Mouse (Mus musculus) frontal cortex, postnatal 36 days (tissue): ENCODE measurements around the gene Pdgfd.
"Not testable (repeated sequence)": the region's sequence is repeated elsewhere in the genome, so short reads cannot be mapped to it uniquely, and the experiment has no call there.

Experiments used
- DNase-seq, 2 experiments: peaks; one replicate each; pipeline ENCODE4 v3.0.0; 2022; ENCODE audit warnings: low spot score in 2 of 2

Gene Pdgfd

GRCm38 (mm10) chr9:6168391-6169037 is at the start of gene Pdgfd:
Pdgfd (plus strand) TSS chr9:6168584.
- peak; percentile 3 to 4 for DNase-seq

DNA sequence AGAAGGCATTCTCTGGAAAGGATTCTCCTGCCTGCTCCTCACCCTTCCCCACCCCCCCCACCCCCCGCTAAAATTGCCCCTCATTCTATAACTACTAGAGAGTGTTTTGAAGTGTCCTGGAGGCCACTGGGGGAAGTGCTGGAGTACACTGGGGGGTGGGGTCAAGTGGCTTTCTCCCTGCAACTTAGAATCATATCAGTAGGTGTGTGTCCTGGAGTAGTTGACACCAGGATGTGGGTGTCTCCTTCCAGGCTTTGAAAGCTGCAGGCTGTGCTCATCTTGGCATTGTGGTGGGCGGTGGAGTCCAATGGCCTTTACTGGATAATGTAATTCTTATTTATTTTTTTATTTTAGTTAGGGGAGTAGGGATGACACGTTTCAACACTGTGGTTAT is 651 bp downstream of the Pdgfd start:
- DNase-seq: no peak

- no peak for DNase-seq
Observed at GRCm38 (mm10) chr9:6170962-6171361, 2.6 kb downstream of the Pdgfd start.

GRCm38 (mm10) chr9:6173276-6173675 is 4.9 kb downstream of the Pdgfd start:
- DNase-seq: no peak

GRCm38 (mm10) chr9:6175731-6176130 is 7.3 kb downstream of the Pdgfd start:
- DNase-seq: no peak

DNA sequence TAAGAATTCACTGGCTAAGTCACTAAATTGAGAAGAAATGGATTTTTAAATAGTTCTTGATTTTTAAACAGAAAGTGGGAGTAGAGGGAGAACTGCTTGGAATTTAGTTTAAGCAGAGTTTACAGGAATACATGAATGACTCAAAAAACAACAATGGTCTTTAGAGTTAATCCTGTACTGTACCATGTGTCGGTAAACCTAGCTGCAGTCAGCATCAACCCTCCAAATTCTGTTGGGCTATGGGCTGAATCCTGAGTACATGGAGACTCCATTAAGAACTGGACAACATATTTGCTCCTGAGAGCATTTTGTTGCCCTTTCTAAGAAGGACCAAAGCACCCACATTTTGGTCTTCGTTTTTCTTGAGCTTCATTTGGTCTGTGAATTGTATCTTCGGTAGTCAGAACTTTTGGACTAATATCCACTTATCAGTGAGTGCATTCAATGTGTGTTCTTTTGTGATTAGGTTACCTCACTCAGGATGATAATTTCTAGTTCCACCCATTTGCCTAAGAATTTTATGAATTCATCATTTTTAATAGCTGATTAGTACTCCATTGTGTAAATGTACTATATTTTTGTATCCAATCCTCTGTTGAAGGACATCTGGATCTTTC is 14.0 kb downstream of the Pdgfd start:
- DNase-seq: no peak

- no peak for DNase-seq
Observed at GRCm38 (mm10) chr9:6187955-6188354, 19.6 kb downstream of the Pdgfd start.

DNA sequence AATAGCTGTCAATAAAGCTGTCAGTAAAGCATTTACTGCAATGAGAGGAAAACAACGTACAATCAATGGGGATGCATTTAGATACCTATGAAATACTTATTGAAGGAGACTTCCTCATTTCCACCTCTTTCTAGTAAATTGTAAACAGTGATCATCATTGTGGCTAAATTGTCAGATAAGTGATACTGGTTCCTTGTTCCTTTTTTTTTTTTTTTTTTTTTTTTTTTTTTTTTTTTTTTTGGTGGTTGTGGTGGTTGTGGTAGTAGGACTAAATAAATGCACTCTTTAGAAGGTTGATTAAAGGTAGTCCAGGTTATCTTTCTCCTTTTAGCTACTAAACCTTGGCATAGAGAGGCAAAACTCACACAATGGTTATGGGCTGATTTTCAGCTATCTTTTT is 25.0 kb downstream of the Pdgfd start:
- DNase-seq: no peak

DNA sequence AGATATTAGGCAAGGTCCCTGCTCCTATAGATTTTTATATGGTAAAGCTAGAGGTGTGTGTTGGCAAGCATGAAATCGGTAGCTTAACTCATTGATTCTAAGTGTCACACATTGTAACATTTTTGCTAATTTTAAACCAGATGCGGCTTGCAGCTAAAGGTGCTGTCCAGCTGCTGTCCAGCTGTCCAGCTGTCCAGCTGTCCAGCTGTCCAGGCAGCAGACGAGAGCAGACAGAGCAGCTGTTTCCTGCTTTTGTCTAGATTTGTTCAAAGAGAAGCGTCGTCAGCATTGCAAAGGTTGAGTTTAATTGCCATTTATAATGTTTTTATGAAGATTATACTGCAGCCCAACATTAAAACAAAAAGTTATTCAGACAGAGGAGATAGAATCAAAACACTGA is 44.5 kb downstream of the Pdgfd start:
- no peak for DNase-seq

DNA sequence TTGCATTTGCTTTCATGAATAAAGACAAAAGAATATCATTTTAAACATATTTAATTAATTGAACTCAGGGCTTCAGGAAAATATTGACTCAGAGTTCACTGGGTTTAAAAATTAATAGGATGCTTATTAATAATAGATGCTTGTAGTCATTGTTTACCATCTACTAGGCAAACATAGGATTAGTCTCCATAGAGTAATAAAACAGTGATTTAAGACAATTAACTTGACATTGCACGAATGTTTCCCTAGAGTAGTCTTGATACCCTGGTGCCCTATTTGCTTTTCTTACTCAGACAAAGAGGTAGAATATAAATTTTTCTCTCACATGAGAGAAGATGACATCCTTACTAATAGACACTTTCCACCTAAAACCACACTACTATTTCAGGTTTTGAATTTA is 49.1 kb downstream of the Pdgfd start:
- DNase-seq: no peak

- not testable (repeated sequence) for DNase-seq
Observed at GRCm38 (mm10) chr9:6235982-6236381, 67.6 kb downstream of the Pdgfd start.

DNA sequence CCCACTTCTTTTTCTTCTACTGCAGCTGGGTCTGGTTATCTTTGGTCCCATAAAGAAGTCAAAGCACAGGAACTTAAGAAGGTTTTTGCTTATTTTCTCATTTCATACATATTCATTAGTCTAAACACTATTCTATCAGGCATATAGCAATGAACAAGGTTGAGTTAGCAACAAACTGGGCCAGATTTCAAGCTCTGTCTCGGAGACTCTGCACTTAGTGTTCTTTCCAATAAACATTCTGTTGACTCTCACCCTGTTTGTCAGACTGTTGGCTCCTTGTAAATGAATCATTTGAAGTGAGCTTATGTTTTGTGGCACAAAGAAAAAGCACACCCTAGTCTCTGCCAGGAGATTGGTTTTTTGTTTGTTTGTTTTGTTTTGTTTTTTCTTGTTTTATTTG is 81.9 kb downstream of the Pdgfd start:
- no peak for DNase-seq

DNA sequence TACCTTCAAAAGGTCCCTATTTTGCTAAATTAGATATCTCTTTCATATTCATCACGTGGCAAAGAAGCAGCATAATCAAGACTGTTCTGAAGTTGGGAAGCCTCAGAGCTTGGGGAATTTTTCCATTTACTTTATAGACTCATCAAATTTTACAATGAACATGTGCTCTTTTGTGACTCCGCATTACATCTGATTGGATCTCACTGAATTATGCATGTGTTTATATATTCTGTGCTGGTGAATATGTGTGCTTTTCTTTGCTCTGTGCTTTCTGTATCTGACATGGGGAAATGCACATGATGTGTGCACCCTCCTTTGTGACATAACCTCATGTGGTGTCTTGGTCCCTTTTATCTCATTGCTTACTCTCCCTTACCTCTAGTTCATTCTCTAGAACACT is 83.6 kb downstream of the Pdgfd start:
- DNase-seq: no peak

DNA sequence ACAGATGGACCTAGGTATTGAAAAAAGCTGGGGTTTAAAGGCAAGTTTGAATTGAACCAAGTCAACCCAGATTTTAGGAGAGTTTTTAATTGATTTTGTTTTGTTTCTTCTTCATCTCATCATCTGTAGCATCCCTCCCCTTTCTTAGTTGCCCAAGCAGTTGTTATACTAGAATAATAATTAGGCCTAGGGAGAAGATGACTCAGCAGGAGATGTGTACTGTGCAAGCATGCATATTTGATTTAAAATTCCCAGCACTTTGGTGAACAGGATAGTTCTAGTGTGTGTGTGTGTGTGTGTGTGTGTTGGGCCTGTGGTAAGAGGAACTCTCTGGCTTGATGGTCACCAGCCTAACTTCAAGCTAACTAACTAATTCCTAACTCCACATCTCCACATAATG is 88.7 kb downstream of the Pdgfd start:
- DNase-seq: no peak

DNA sequence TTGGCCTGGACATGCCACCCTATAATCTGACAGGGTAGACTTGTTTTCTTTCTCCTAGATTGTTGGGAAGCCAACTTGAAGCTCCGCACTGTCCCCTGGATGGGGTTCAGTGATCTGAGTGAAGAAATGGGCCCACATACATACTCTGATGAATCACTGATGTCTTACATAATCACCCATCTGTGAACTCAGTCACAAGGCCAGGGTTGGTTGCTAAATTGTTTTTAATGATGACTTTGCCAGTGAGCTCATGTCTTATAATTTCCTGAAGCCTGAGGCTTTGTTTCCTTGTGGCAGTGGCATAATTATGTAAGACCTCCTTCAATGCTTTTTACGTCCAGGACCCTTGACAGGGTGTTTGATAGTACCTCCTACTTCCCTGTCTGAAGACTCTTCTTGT is 96.4 kb downstream of the Pdgfd start:
- no peak for DNase-seq

- no peak for DNase-seq
Observed at GRCm38 (mm10) chr9:6269796-6270280, 101.5 kb downstream of the Pdgfd start, which contains the start of gene Ddi1. Ddi1 (minus strand) TSS chr9:6269846.

DNA sequence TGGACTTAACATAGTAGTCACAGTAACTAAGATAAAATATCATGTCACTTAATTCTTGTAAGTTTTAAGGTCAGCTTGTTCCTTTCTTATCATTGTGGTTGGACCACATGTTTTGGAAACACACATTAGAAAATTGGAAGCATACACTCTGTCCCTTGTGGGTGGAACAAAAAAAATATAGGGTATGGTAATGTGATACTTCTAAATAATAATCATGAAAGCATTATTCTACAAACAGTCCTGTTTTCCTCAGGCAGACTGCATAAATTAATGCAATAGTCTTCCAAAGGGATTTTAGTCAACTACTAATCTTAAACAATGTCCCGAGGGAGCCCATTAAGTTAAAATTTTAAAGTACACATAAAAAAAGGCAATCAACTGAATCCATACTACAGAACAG is 108.0 kb downstream of the Pdgfd start:
- no peak for DNase-seq

DNA sequence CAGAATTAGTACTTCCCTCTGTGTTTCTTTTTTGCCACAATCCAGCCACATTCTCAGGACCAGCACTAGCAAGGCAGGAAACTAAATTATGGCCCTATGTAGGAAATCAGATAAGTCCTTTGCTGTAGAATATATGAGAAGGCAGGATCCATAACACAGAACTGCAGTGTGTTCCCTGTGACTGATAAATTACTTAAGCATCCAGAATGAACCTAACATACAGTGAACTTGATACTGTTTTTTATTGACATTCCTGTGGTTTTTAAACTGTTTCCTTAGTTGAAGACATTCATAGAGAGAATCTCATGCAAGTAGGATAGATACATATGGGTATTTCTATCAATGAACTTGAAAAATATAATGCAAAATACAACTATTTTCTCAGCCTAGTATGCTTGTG is 109.1 kb downstream of the Pdgfd start:
- no peak for DNase-seq

DNA sequence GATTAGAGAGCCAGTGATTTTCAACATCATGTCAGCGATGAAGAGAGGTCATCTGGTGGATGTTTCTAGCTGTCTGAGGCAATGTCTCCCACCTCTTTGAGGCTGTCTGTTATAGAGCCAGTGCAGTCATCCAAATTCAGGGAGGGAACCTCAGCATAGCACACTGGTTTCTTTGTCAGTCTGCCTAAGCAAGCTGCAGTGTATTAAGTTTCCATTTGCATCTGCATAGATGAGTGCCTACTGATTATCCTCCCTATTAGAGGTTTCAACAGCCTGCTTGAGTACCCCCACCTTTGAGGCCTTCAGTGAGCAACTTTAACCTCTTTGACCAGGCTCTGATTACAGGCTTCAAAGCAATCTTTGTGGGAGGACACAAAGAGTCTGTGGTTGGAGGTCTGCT is 118.4 kb downstream of the Pdgfd start:
- no peak for DNase-seq

DNA sequence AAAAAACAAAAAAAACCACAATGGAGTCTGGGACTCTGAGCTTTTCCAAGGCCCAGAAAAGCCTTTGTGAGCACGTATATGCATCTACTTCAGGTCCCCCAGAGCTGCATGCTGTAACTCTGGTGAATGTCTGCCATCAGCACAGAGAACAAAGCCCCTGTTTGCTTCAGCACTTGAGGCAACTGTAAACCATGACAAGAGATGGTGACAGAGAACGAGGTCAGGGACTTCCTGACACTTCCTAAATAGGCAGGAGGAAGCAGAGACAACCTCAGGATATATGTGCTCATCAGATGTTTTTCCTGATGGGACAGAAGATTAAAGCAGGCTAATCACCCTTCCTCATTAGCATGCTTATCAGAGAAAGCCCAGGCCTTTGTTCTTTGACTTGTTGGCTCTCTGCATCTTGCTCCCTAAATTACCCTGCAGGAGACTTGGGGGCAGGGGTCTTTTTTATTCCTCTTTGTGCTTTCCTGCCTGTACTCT is 120.9 kb downstream of the Pdgfd start:
- no peak for DNase-seq

GRCm38 (mm10) chr9:6298547-6298946 is 130.2 kb downstream of the Pdgfd start:
- no peak for DNase-seq

- DNase-seq: no peak
Observed at GRCm38 (mm10) chr9:6302050-6302449, 133.7 kb downstream of the Pdgfd start.

DNA sequence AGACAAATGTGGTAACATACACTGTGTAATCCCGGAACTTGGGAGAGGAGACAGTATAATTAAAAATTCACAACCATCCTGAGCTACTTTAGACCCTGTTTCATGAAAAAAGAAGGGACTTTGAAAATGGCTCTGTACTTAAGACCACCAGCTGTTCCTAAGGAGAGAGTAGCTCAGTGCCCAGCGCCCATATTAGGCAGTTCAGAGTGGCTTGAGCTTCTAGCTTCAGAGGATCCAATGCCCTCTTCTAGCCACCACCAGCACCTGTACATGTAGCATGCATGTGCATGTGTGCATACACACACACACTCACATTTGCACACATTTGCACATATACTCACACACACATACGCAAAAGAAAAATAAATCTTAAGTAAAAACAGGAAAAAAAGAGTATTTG is 136.2 kb downstream of the Pdgfd start:
- DNase-seq: no peak

- DNase-seq: no peak
Observed at GRCm38 (mm10) chr9:6305847-6306246, 137.5 kb downstream of the Pdgfd start.
